Mouse (Mus musculus) bone marrow, adult 2 months (tissue): ENCODE measurements around the gene Slc30a2.

Experiments used
- CTCF ChIP-seq: fragments of 200-500 bp; IDR thresholded peaks from 2 replicates; pipeline ENCODE4 v1.5.1; 2011; ENCODE audit warnings: low read length, control low read depth; ENCODE audit not compliant: control insufficient read depth, insufficient read depth
- POLR2A ChIP-seq: fragments of 200-500 bp; IDR thresholded peaks from 2 replicates; pipeline ENCODE4 v1.6.1; 2011; ENCODE audit warnings: low read depth, mild to moderate bottlenecking, control low read depth, low read length, borderline replicate concordance; ENCODE audit not compliant: control insufficient read depth

- TF ChIP-seq CTCF = no peak
- TF ChIP-seq POLR2A = no peak
Measured at GRCm38 (mm10) chr4:134372294-134372747, 29.3 kb downstream of the Slc30a2 start.
